Mouse (Mus musculus) embryonic fibroblast, embryonic 13.5 days (primary cell): Measurements from ENCODE around the gene Oas1d.
"Not testable (repeated sequence)": the region's sequence is repeated elsewhere in the genome, so short reads cannot be mapped to it uniquely, and the experiment has no call there.

Experiments used
- CTCF ChIP-seq: IDR thresholded peaks from 2 replicates; pipeline ENCODE4 v1.5.1; 2011; ENCODE audit warnings: mild to moderate bottlenecking, control low read depth, low read length, moderate library complexity, borderline replicate concordance; ENCODE audit not compliant: insufficient read depth
- POLR2A ChIP-seq: IDR thresholded peaks from 2 replicates; pipeline ENCODE4 v1.6.1; 2011; ENCODE audit warnings: low read depth, mild to moderate bottlenecking, control low read depth, low read length, moderate library complexity

GRCm38 (mm10) chr5:120881681-120882080 is 32.7 kb upstream of the Oas1d start:
- TF ChIP-seq POLR2A, CTCF: not testable (repeated sequence)
